Comparison of ENCODE assay signal across 10 mouse cellular contexts in the genomic region with DNA sequence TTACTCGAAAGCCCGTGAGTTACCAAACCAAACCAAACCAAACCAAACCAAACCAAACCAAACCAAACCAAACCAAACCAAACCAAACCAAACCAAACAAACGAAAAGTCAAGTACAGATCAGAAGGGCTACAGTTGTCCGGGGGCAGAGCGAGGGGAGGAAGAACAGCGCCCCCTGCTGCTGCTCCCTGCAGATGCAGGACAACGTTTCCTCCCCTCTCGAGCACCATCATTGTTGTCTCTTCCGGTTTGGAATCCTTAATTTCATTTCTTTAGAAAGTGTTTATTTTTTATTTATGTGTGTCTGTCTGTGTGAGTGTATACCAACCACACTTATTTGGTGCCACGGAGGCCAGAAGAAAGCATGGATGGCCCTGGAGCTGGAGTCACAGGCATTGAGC. TPM values are rescaled to one million over a fixed set of nuclear protein-coding genes. Genes with fewer than 3 reads are reported as not detected.
DNase-seq lines count a peak whose midpoint lies in the region; ATAC-seq and TF ChIP-seq lines count a peak whose summit lies in the region.
"Had no signal": no experiment of that assay in that cellular context is flagged by ENCODE, and none has a peak within 500 bp of the region (broad histone marks: within the 10 kb centered on the region; RNA-seq: fewer than 3 reads in every experiment).

No protein-coding gene starts in this region.

- no peaks in the 10 kb centered on the region for H3K4me1 ChIP-seq in kidney, adult 2 months (ENCODE audit: control insufficient read depth, insufficient read depth, low read length)
- H3K4me1 ChIP-seq in kidney, embryonic 15.5 days: no peaks in the 10 kb centered on the region
- H3K4me1 ChIP-seq in stomach, postnatal 0 days (replicated peaks; ENCODE audit: control insufficient read depth, insufficient read depth): no peaks in the 10 kb centered on the region
- no peaks in the 10 kb centered on the region for H3K4me1 ChIP-seq in heart, embryonic 11.5 days (ENCODE audit: control insufficient read depth, insufficient read depth, low read length)

- WGBS in kidney, adult 2 months: 75% methylated on average over 10 of the region's 10 CpGs
- 71% methylated on average over 10 of the region's 10 CpGs for whole genome bisulfite sequencing in kidney, embryonic 15.5 days
- 74% methylated on average over 10 of the region's 10 CpGs for whole genome bisulfite sequencing in stomach, postnatal 0 days
- 64% methylated on average over 10 of the region's 10 CpGs for WGBS in heart, embryonic 11.5 days (ENCODE audit: insufficient replicate concordance)

- H3K9ac ChIP-seq in kidney, embryonic 15.5 days: no peak overlapping the region
- H3K9ac ChIP-seq in stomach, postnatal 0 days (ENCODE audit: low read length): no peak overlapping the region
- no peak overlapping the region for H3K9ac ChIP-seq in heart, embryonic 11.5 days (ENCODE audit: low read depth, low read length)

- no peak overlapping the region for H3K4me2 ChIP-seq in kidney, embryonic 15.5 days
- H3K4me2 ChIP-seq in stomach, postnatal 0 days (replicated peaks; ENCODE audit: low read depth): no peak overlapping the region
- no peak overlapping the region for H3K4me2 ChIP-seq in heart, embryonic 11.5 days

- TF ChIP-seq EP300 in stomach, postnatal 0 days (optimal IDR thresholded peaks at IDR 0.05): no peak

- TF ChIP-seq POLR2A in kidney, adult 2 months (IDR thresholded peaks at IDR 0.05; ENCODE audit: low read depth, low read length): no peak

- DNase-seq in kidney, adult 2 months: peak; percentile 5
- peak; percentile 58 for DNase-seq in ES-CJ7 (ENCODE audit: low read depth, low spot score)
- no peak for DNase-seq in stomach, postnatal 0 days (ENCODE audit: low spot score)
- no peak for DNase-seq in embryo, embryonic 10.5 days (ENCODE audit: low spot score)
- no peak for DNase-seq in layer of hippocampus, adult 18-20 months (ENCODE audit: low spot score in 2 of 2)
- DNase-seq: kidney, adult 11 months had no signal

- H3K4me3 ChIP-seq in kidney, adult 2 months (ENCODE audit: insufficient read depth, low read depth, low read length): no peak overlapping the region
- no peak overlapping the region for H3K4me3 ChIP-seq in kidney, embryonic 15.5 days (replicated peaks)
- no peak overlapping the region for H3K4me3 ChIP-seq in stomach, postnatal 0 days (ENCODE audit: low read depth, low read length)
- H3K4me3 ChIP-seq in heart, embryonic 11.5 days (ENCODE audit: low read depth, low read length): no peak overlapping the region
- H3K4me3 ChIP-seq: erythroblast, embryonic 14.5 days had no signal

- H3K27me3 ChIP-seq in kidney, adult 2 months (replicated peaks; ENCODE audit: control insufficient read depth, insufficient read depth, low read length): no peaks in the 10 kb centered on the region
- H3K27me3 ChIP-seq in kidney, embryonic 15.5 days: no peaks in the 10 kb centered on the region
- H3K27me3 ChIP-seq in stomach, postnatal 0 days (ENCODE audit: control insufficient read depth, insufficient read depth, low read length): no peaks in the 10 kb centered on the region
- no peaks in the 10 kb centered on the region for H3K27me3 ChIP-seq in heart, embryonic 11.5 days (ENCODE audit: control insufficient read depth, insufficient read depth, low read length)

- ATAC-seq in kidney, embryonic 15.5 days (replicated peaks; ENCODE audit: low FRiP score): no peak
- peak; percentile 77; the same call in 1 of the 2 replicates for ATAC-seq in erythroblast, adult 5-6 weeks (replicated peaks; ENCODE audit: low FRiP score, poor library complexity, severe bottlenecking)
- ATAC-seq in stomach, postnatal 0 days (ENCODE audit: low FRiP score, low TSS enrichment): no peak
- ATAC-seq in heart, embryonic 11.5 days (replicated peaks; ENCODE audit: insufficient number of reproducible peaks, low FRiP score, low TSS enrichment): no peak

- H3K27ac ChIP-seq in kidney, adult 2 months (ENCODE audit: insufficient read depth, low read depth, low read length): no peak overlapping the region
- no peak overlapping the region for H3K27ac ChIP-seq in kidney, embryonic 15.5 days
- H3K27ac ChIP-seq in stomach, postnatal 0 days (replicated peaks): no peak overlapping the region
- H3K27ac ChIP-seq in heart, embryonic 11.5 days (ENCODE audit: low read depth, low read length): no peak overlapping the region

- peak; percentile 46 for TF ChIP-seq CTCF in kidney, adult 2 months (conservative IDR thresholded peaks at IDR 0.05; ENCODE audit: insufficient read depth, insufficient read length, low read depth, low read length)
- TF ChIP-seq CTCF in stomach, postnatal 0 days (IDR thresholded peaks at IDR 0.05; ENCODE audit: low read depth): peak; percentile 40

- H3K9me3 ChIP-seq in kidney, embryonic 15.5 days (replicated peaks): no peaks in the 10 kb centered on the region
- no peaks in the 10 kb centered on the region for H3K9me3 ChIP-seq in stomach, postnatal 0 days (ENCODE audit: control insufficient read depth, low read length)
- H3K9me3 ChIP-seq in heart, embryonic 11.5 days (replicated peaks; ENCODE audit: control insufficient read depth, low read length): no peaks in the 10 kb centered on the region

- no peaks in the 10 kb centered on the region for H3K36me3 ChIP-seq in kidney, adult 2 months (ENCODE audit: control insufficient read depth, insufficient read depth, low read length)
- H3K36me3 ChIP-seq in kidney, embryonic 15.5 days: no peaks in the 10 kb centered on the region
- H3K36me3 ChIP-seq in stomach, postnatal 0 days (ENCODE audit: control insufficient read depth, insufficient read depth, low read length): no peaks in the 10 kb centered on the region
- no peaks in the 10 kb centered on the region for H3K36me3 ChIP-seq in heart, embryonic 11.5 days (ENCODE audit: control insufficient read depth, insufficient read depth, low read length)

RNA-seq across cellular contexts. Expression of gene C1d, which starts 26.7 kb away (rescaled TPM):
- 28.5 and 39.7 TPM in 2 replicates for polyA plus RNA-seq in kidney, adult 2 months (2012; rRNA removed)
- polyA plus RNA-seq in kidney, embryonic 15.5 days (2015; fragmentation: Nextera tagmentation; extraction: Ambion mirVana): 95.0 and 102 TPM in 2 replicates
- 16.3 and 21.3 TPM in 2 replicates for total RNA-seq in erythroblast, adult 5-6 weeks (2015; ENCODE audit: low replicate concordance)
- 12.4 and 28.2 TPM in 2 replicates for total RNA-seq in erythroblast, adult 5-6 weeks (2017; ENCODE audit: low replicate concordance)
- 85.7 and 89.1 TPM in 2 replicates for polyA plus RNA-seq in stomach, postnatal 0 days (2015; fragmentation: Nextera tagmentation; extraction: Ambion mirVana)
- 74.3 and 83.7 TPM in 2 replicates for polyA plus RNA-seq in heart, embryonic 11.5 days (2014; fragmentation: Nextera tagmentation; extraction: Ambion mirVana)
- 10 to 100 TPM; 47.6 to 49.3 TPM for total RNA-seq in layer of hippocampus, adult 18-20 months (2021)

Comparison
In these comparisons a context has a peak if more than half of its experiments do, and no peak if none do; other contexts are left out.
1. DNase-seq: peak in kidney, adult 2 months (single experiment) and ES-CJ7 (single experiment); none in stomach, postnatal 0 days (single experiment), embryo, embryonic 10.5 days (single experiment) and layer of hippocampus, adult 18-20 months (0 of 2).